Mouse (Mus musculus): Measurements from ENCODE around the gene Vmn2r11. TPM values are rescaled to one million over a fixed set of nuclear protein-coding genes. Genes with fewer than 3 reads are reported as not detected.
"Not testable (repeated sequence)": the region's sequence is repeated elsewhere in the genome, so short reads cannot be mapped to it uniquely, and the experiment has no call there.

The Vmn2r11 gene
- not detected in 2 replicates for polyA plus RNA-seq (2012; rRNA removed)

- WGBS: 92% methylated on average over 3 of the region's 3 CpGs
These were observed at the start of gene Vmn2r11 for GRCm38 (mm10) chr5:109059469-109059868. Vmn2r11 (minus strand) TSS chr5:109059569.

DNA sequence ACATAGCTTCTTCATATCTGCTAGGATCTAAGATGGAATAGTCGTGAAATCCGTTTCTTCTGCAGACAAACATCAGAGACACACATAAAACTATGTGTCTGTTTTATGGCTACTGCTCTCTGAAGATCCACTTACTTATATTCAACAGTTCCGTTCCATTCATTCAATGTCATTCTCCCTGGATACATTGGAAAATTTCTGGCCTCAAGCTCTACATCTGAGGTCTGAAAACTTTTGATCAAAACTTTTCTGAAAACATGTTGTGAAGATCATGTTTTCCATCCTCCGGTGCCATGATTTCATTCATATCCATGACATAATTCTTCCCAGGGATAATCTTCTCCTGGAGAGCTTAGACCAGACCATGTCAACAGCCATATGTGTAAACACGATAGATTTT lies 38.5 kb upstream of the Vmn2r11 start, which contains the start of gene Vmn2r12:
Gene Vmn2r12, minus strand, starts transcription at position 101 of the 400 bp plus-strand sequence.
- 82% methylated on average over 5 of the region's 5 CpGs for WGBS
- not testable (repeated sequence) for H3K4me3 ChIP-seq (ENCODE audit: insufficient read depth, low read depth, low read length); DNase-seq; H3K27ac ChIP-seq (ENCODE audit: insufficient read depth, low read depth, low read length); H3K36me3 ChIP-seq (ENCODE audit: control insufficient read depth, insufficient read depth, low read length); H3K27me3 ChIP-seq (replicated peaks; ENCODE audit: control insufficient read depth, insufficient read depth, low read length); H3K4me1 ChIP-seq (ENCODE audit: control insufficient read depth, insufficient read depth, low read length)

More at GRCm38 (mm10) chr5:109059469-109059868, at the start of gene Vmn2r11:
- not testable (repeated sequence) for H3K4me1 ChIP-seq (ENCODE audit: control insufficient read depth, insufficient read depth, low read length); H3K4me3 ChIP-seq (ENCODE audit: insufficient read depth, low read depth, low read length); H3K36me3 ChIP-seq (ENCODE audit: control insufficient read depth, insufficient read depth, low read length); H3K27ac ChIP-seq (ENCODE audit: insufficient read depth, low read depth, low read length); H3K27me3 ChIP-seq (replicated peaks; ENCODE audit: control insufficient read depth, insufficient read depth, low read length); DNase-seq

GRCm38 (mm10) chr5:109096482-109096881 lies 37.1 kb upstream of the Vmn2r11 start:
- H3K27me3 ChIP-seq (replicated peaks; ENCODE audit: control insufficient read depth, insufficient read depth, low read length); H3K4me1 ChIP-seq (ENCODE audit: control insufficient read depth, insufficient read depth, low read length); H3K27ac ChIP-seq (ENCODE audit: insufficient read depth, low read depth, low read length); H3K36me3 ChIP-seq (ENCODE audit: control insufficient read depth, insufficient read depth, low read length); H3K4me3 ChIP-seq (ENCODE audit: insufficient read depth, low read depth, low read length); DNase-seq: not testable (repeated sequence)
- WGBS: 76% methylated on average over 3 of the region's 3 CpGs

GRCm38 (mm10) chr5:109072016-109072415 lies 12.6 kb upstream of the Vmn2r11 start:
- TF ChIP-seq CTCF (conservative IDR thresholded peaks at IDR 0.05; ENCODE audit: insufficient read depth, insufficient read length, low read depth, low read length): peak; percentile 36
- H3K27ac ChIP-seq (ENCODE audit: insufficient read depth, low read depth, low read length); H3K27me3 ChIP-seq (replicated peaks; ENCODE audit: control insufficient read depth, insufficient read depth, low read length); H3K36me3 ChIP-seq (ENCODE audit: control insufficient read depth, insufficient read depth, low read length); H3K4me1 ChIP-seq (ENCODE audit: control insufficient read depth, insufficient read depth, low read length); H3K4me3 ChIP-seq (ENCODE audit: insufficient read depth, low read depth, low read length); DNase-seq: not testable (repeated sequence)
- 48% methylated on average over 4 of the region's 4 CpGs for WGBS

GRCm38 (mm10) chr5:109055286-109055685 lies 4.1 kb downstream of the Vmn2r11 start:
- DNase-seq: no peak
- TF ChIP-seq POLR2A (IDR thresholded peaks at IDR 0.05; ENCODE audit: low read depth, low read length) (no peak), CTCF (conservative IDR thresholded peaks at IDR 0.05; ENCODE audit: insufficient read depth, insufficient read length, low read depth, low read length) (no peak)

GRCm38 (mm10) chr5:109032591-109032990 lies 26.8 kb downstream of the Vmn2r11 start:
- TF ChIP-seq CTCF (conservative IDR thresholded peaks at IDR 0.05; ENCODE audit: insufficient read depth, insufficient read length, low read depth, low read length) (peak; percentile 33; the same call in 1 of the 2 replicates), POLR2A (IDR thresholded peaks at IDR 0.05; ENCODE audit: low read depth, low read length) (no peak)
- no peak overlapping the region for H3K27ac ChIP-seq (ENCODE audit: insufficient read depth, low read depth, low read length)
- H3K4me3 ChIP-seq (ENCODE audit: insufficient read depth, low read depth, low read length): no peak overlapping the region
- H3K36me3 ChIP-seq (ENCODE audit: control insufficient read depth, insufficient read depth, low read length): no peaks in the 10 kb centered on the region
- no peaks in the 10 kb centered on the region for H3K4me1 ChIP-seq (ENCODE audit: control insufficient read depth, insufficient read depth, low read length)
- no peaks in the 10 kb centered on the region for H3K27me3 ChIP-seq (replicated peaks; ENCODE audit: control insufficient read depth, insufficient read depth, low read length)
- DNase-seq: peak; percentile 0

More at GRCm38 (mm10) chr5:109055286-109055685, 4.1 kb downstream of the Vmn2r11 start:
- H3K27ac ChIP-seq (ENCODE audit: insufficient read depth, low read depth, low read length): no peak overlapping the region
- no peak overlapping the region for H3K4me3 ChIP-seq (ENCODE audit: insufficient read depth, low read depth, low read length)
- WGBS: 76% methylated on average over 1 of the region's 1 CpGs
- no peaks in the 10 kb centered on the region for H3K4me1 ChIP-seq (ENCODE audit: control insufficient read depth, insufficient read depth, low read length)
- H3K27me3 ChIP-seq (replicated peaks; ENCODE audit: control insufficient read depth, insufficient read depth, low read length): no peaks in the 10 kb centered on the region
- H3K36me3 ChIP-seq (ENCODE audit: control insufficient read depth, insufficient read depth, low read length): no peaks in the 10 kb centered on the region

GRCm38 (mm10) chr5:109006427-109006826 lies 52.9 kb downstream of the Vmn2r11 start, which contains the start of gene Vmn2r10:
Vmn2r10 (minus strand) TSS chr5:109006527.
- not testable (repeated sequence) for H3K4me1 ChIP-seq (ENCODE audit: control insufficient read depth, insufficient read depth, low read length); H3K27ac ChIP-seq (ENCODE audit: insufficient read depth, low read depth, low read length); DNase-seq; H3K4me3 ChIP-seq (ENCODE audit: insufficient read depth, low read depth, low read length); H3K36me3 ChIP-seq (ENCODE audit: control insufficient read depth, insufficient read depth, low read length); H3K27me3 ChIP-seq (replicated peaks; ENCODE audit: control insufficient read depth, insufficient read depth, low read length)

Other genes with a start within 250 kb of the Vmn2r11 start
- not detected in 2 replicates for gene Vmn2r9, start 207.0 kb downstream of the Vmn2r11 start, polyA plus RNA-seq (2012; rRNA removed)
- not detected in 2 replicates for gene Vmn2r10, start 53.0 kb downstream of the Vmn2r11 start, polyA plus RNA-seq (2012; rRNA removed)
- not detected in 2 replicates for gene Vmn2r12, start 38.4 kb upstream of the Vmn2r11 start, polyA plus RNA-seq (2012; rRNA removed)
- gene Vmn2r13, start 132.6 kb upstream of the Vmn2r11 start, polyA plus RNA-seq (2012; rRNA removed): not detected in 2 replicates
- not detected in 2 replicates for gene Vmn2r14, start 165.1 kb upstream of the Vmn2r11 start, polyA plus RNA-seq (2012; rRNA removed)
- gene Vmn2r15, start 238.1 kb upstream of the Vmn2r11 start, polyA plus RNA-seq (2012; rRNA removed): not detected in 2 replicates